Mouse (Mus musculus): ENCODE measurements at regions not wholly inside any gene's neighbourhood (a gene's known extent, or its start where the extent isn't known, plus 50 kb on each side); places are given as distances from the start of the nearest gene placed in this dataset.

DNA sequence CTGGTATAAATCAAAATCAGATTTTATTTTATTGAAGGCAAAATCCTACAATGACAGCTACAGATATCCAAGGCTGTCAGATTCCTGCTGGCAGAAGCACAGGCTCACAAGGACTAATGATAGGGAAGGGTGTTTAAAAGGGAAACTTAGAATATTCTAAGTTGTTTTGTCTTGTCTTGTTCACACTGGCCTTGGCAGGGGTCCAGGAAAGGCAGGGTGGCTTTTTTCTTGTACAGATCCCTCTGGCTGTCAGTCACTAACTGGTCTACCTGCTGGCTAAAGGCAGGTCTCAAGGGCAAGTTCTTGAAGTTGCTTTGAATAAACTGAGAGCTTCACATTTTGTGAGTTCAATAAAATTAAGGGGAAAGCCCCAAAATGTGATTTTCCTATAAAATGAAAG is 465.3 kb downstream of the Lrig3 start:
- TF ChIP-seq CTCF (IDR thresholded peaks at IDR 0.05) (no peak), EP300 (IDR thresholded peaks at IDR 0.05; ENCODE audit: insufficient read depth, low read depth, low read length) (no peak)

All from heart, adult 2 months (tissue).